Mouse (Mus musculus) cerebellum, adult 9-11 months (tissue): ENCODE data around the gene Krt87.

Source experiments
- DNase-seq: peaks from one replicate; pipeline ENCODE4 v3.0.0; 2022

Krt87 gene

DNA sequence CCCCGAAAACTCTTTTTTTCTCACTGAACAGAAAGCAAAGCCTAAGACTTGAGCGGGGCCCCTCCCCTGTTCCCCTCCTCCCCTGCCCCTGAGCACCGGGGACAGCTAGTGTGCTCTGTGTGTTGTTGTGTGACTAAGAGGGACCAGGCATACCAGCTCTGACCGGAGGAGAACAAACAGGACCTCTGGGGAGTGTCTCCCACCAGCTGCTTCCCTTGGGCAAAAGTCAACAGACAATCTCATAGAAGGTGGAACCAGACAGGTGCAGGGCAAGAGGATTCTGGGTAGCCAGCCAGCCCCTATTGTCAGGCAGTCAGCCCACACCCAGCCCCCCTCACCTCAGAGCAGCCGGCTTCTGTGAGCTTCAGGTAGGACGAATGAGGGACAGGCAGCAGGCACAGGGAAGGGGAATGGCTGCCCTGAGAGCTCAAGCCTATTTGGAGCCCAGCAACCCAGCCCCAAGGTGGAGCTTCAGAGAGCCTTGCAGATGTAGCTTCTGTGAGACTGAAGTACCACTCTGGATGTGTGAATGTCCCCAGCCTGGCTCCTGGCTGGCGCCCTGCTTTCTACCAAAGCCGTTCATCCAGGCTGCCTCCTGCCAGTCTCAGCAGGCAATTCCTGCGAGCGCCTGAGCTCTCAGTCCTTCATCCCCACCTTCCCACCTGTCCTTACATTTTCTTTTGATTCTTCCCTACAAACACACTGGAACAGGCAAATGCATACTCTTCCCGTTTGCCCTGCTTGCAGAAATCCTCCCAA is 23.6 kb downstream of the Krt87 start:
- DNase-seq, result peak; percentile 43

GRCm38 (mm10) chr15:101413916-101414635 is 24.5 kb downstream of the Krt87 start:
- no peak for DNase-seq

GRCm38 (mm10) chr15:101412188-101412587 is 26.4 kb downstream of the Krt87 start:
- DNase-seq, result no peak

DNA sequence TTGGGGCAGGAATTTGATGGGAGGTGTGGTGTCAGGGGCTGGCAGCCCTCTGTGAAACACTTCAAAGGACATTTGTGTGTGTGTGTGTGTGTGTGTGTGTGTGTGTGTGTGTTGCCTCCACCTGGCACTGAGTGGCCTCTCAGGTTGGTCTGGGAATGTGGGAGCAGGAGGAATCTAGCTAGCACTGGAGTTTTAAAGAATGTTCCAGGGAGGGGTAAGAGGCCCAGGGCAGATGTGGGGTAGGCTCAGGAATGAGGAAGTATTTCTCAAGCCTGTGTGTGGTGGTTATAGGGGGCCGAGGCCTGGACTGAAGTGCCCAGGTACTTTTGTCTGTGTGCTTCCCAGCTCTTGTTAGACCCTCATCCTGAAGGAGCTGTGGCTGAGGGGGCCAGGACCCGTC is 27.8 kb downstream of the Krt87 start, which contains the start of gene Krt7:
Krt7 (plus strand) TSS at position 269 of the 400 bp plus-strand sequence.
- no peak for DNase-seq

GRCm38 (mm10) chr15:101398269-101398668 is 40.3 kb downstream of the Krt87 start:
- DNase-seq, result no peak

DNA sequence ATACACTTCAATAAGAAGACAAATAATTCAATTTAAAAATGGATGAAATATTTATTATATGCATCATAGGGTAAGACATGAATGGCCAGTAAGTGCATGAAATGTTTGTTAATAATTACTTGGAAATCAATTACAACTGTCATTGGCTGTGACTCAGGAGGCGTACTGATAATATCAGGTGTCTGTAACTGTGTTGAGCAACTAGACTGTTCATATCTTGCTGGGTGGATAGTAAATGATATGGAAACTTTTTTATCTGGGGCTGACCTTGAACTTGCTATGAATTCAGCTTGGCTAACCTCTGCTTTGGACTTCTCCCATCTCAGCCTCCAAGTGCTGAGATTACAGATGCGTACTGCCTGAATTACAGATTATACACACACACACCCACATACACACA is 40.9 kb downstream of the Krt87 start:
- no peak for DNase-seq

GRCm38 (mm10) chr15:101396921-101397320 is 41.7 kb downstream of the Krt87 start:
- DNase-seq, result no peak

GRCm38 (mm10) chr15:101396466-101396865 is 42.1 kb downstream of the Krt87 start:
- no peak for DNase-seq

DNA sequence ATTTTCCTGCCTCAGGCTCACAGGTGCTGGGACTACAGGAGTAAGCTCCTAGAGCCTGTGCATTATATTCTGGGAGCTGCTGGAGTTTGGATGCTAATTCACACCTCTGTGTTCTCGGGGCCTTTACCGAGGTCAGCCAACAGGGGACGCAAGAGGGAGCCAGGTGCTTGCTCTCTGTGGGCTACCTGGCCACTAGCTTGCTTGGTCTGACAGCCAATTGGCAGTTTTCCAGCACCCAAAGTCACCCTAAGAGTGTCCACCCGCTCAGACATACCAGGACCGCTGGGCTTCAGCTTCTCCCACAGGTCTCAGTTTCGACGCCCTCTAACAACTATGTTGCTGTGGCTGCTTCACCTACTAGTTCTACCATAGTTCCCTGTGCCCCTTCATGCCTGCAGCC is 43.7 kb downstream of the Krt87 start:
- no peak for DNase-seq

DNA sequence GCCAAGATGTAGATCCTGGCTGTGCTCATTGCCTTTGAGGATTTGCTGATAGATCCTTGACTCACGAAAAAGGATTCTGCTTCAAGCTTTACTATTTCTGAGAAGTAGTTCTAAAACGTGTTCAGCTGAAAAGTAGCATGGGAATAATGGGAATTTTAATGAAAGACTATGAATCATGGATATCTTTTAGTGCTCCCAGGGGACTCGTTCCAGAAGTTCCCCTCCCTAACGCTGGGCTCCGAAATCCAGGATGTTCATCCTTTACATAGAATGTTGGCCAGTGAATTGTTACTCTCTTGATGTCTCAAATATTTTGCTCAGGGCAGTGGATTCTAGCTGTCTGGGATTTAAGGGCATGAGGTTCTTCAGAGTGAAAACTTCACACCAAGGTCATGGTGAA is 46.4 kb downstream of the Krt87 start:
- DNase-seq, result no peak

- no peak for DNase-seq
Measured at GRCm38 (mm10) chr15:101390203-101390602, 48.4 kb downstream of the Krt87 start.

- DNase-seq, result no peak
Measured at GRCm38 (mm10) chr15:101388034-101388541, 50.5 kb downstream of the Krt87 start.

- DNase-seq, result no peak
Measured at GRCm38 (mm10) chr15:101387176-101387575, 51.4 kb downstream of the Krt87 start.

- DNase-seq, result no peak
Measured at GRCm38 (mm10) chr15:101385064-101385463, 53.5 kb downstream of the Krt87 start.

GRCm38 (mm10) chr15:101384610-101385009 is 54.0 kb downstream of the Krt87 start:
- DNase-seq, result no peak

GRCm38 (mm10) chr15:101382811-101383210 is 55.8 kb downstream of the Krt87 start:
- peak; percentile 72 for DNase-seq

DNA sequence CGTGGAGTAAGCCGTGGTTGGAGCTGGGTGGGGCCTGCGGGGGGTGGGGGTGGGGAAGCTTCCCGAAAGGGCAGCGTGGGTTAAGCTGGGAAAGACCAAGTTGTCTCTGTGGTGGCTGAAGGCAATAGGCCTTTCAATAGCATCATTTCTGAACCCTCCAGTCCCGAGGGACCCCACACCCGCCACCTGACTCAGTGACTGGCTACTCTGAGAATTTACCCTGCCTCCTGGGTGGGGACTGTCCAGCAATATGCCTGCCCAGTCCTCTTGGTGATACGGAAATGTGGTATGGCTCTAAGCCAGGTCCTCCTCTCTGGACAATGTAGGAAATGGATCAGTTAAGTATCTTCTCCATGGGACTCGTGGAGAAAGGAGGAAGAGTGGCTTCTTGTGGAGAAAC is 56.8 kb downstream of the Krt87 start:
- DNase-seq, result no peak
